Mouse (Mus musculus): ENCODE measurements around the gene Nol10.
A peak's percentile ranks its signal among the peaks of the same experiment; 100 is the strongest.

Nol10 gene

GRCm38 (mm10) chr12:17362316-17362715 is 14.1 kb downstream of the Nol10 start:
- peak; percentile 72 for DNase-seq

- DNase-seq, result peak; percentile 67
Observed at GRCm38 (mm10) chr12:17366981-17367380, 18.7 kb downstream of the Nol10 start.

- DNase-seq, result no peak
Observed at GRCm38 (mm10) chr12:17369111-17369510, 20.9 kb downstream of the Nol10 start.

GRCm38 (mm10) chr12:17369551-17370325 is 21.5 kb downstream of the Nol10 start:
- DNase-seq, result peak; percentile 37

- DNase-seq, result peak; percentile 33
Observed at GRCm38 (mm10) chr12:17371589-17372235, 23.5 kb downstream of the Nol10 start.

- no peak for DNase-seq
Observed at GRCm38 (mm10) chr12:17372696-17373095, 24.4 kb downstream of the Nol10 start.

GRCm38 (mm10) chr12:17373470-17373975 is 25.3 kb downstream of the Nol10 start:
- DNase-seq, result no peak

GRCm38 (mm10) chr12:17375243-17375642 is 27.0 kb downstream of the Nol10 start:
- no peak for DNase-seq

GRCm38 (mm10) chr12:17376521-17376920 is 28.3 kb downstream of the Nol10 start:
- peak; percentile 66 for DNase-seq

GRCm38 (mm10) chr12:17380991-17381390 is 32.7 kb downstream of the Nol10 start:
- no peak for DNase-seq

GRCm38 (mm10) chr12:17382759-17383158 is 34.5 kb downstream of the Nol10 start:
- no peak for DNase-seq

- DNase-seq, result no peak
Observed at GRCm38 (mm10) chr12:17386896-17387295, 38.6 kb downstream of the Nol10 start.

- no peak for DNase-seq
Observed at GRCm38 (mm10) chr12:17387332-17388135, 39.3 kb downstream of the Nol10 start.

GRCm38 (mm10) chr12:17388136-17388437 is 39.8 kb downstream of the Nol10 start:
- DNase-seq, result no peak

GRCm38 (mm10) chr12:17390036-17390435 is 41.8 kb downstream of the Nol10 start:
- DNase-seq, result no peak

- peak; percentile 21 for DNase-seq
Observed at GRCm38 (mm10) chr12:17390510-17390909, 42.3 kb downstream of the Nol10 start.

- DNase-seq, result no peak
Observed at GRCm38 (mm10) chr12:17393148-17393547, 44.9 kb downstream of the Nol10 start.

- no peak for DNase-seq
Observed at GRCm38 (mm10) chr12:17397150-17397549, 48.9 kb downstream of the Nol10 start.

GRCm38 (mm10) chr12:17401419-17401818 is 53.2 kb downstream of the Nol10 start:
- DNase-seq, result no peak

GRCm38 (mm10) chr12:17402116-17402515 is 53.9 kb downstream of the Nol10 start:
- no peak for DNase-seq

GRCm38 (mm10) chr12:17403998-17404397 is 55.7 kb downstream of the Nol10 start:
- DNase-seq, result no peak

- no peak for DNase-seq
Observed at GRCm38 (mm10) chr12:17406825-17407224, 58.6 kb downstream of the Nol10 start.

- no peak for DNase-seq
Observed at GRCm38 (mm10) chr12:17408312-17408711, 60.1 kb downstream of the Nol10 start.

GRCm38 (mm10) chr12:17411242-17411641 is 63.0 kb downstream of the Nol10 start:
- DNase-seq, result no peak
